Mouse (Mus musculus) liver, embryonic 11.5 days (tissue): ENCODE data around the gene Frs3. TPM values are rescaled to one million over a fixed set of nuclear protein-coding genes. Genes with fewer than 3 reads are reported as not detected.
A peak's percentile ranks its signal among the peaks of the same experiment; 100 is the strongest.

ENCODE experiments used
- ATAC-seq: fragments of 200-750 bp; cut with Nextera tagmentation; replicated peaks from 2 replicates; pipeline ENCODE4 v1.8.0; 2017; ENCODE audit warnings: moderate number of reproducible peaks, mild to moderate bottlenecking, moderate TSS enrichment, moderate library complexity; ENCODE audit not compliant: low FRiP score
- DNase-seq: peaks from one replicate; pipeline ENCODE4 v3.0.0-alpha.2; 2017; ENCODE audit warnings: low spot score
- H3K27ac ChIP-seq: fragments of 300-500 bp; sonication (generic); 2 replicates; pipeline ENCODE4 v1.5.1; 2014; ENCODE audit warnings: mild to moderate bottlenecking, low read depth, low read length, control low read depth
- H3K27me3 ChIP-seq: fragments of 300-500 bp; sonication (generic); replicated peaks from 2 replicates; pipeline ENCODE4 v1.6.1; 2014; ENCODE audit warnings: low read length, mixed read lengths; ENCODE audit not compliant: control insufficient read depth, insufficient read depth
- H3K36me3 ChIP-seq: fragments of 300-500 bp; sonication (generic); 2 replicates; pipeline ENCODE4 v1.6.1; 2014; ENCODE audit warnings: mild to moderate bottlenecking, low read length, moderate library complexity, mixed read lengths; ENCODE audit not compliant: control insufficient read depth, insufficient read depth
- H3K4me1 ChIP-seq: fragments of 300-500 bp; sonication (generic); replicated peaks from 2 replicates; pipeline ENCODE4 v1.6.1; 2014; ENCODE audit warnings: low read length, mixed read lengths; ENCODE audit not compliant: control insufficient read depth, insufficient read depth
- H3K4me2 ChIP-seq: fragments of 300-500 bp; sonication (generic); 2 replicates; pipeline ENCODE4 v1.6.1; 2014; ENCODE audit warnings: mild to moderate bottlenecking, control low read depth, moderate library complexity
- H3K4me3 ChIP-seq: fragments of 300-500 bp; sonication (generic); 2 replicates; pipeline ENCODE4 v1.5.1; 2014; ENCODE audit warnings: low read depth, low read length, control low read depth
- H3K9ac ChIP-seq: fragments of 300-500 bp; sonication (generic); 2 replicates; pipeline ENCODE4 v1.6.1; 2014; ENCODE audit warnings: low read depth, low read length, control low read depth
- H3K9me3 ChIP-seq: fragments of 300-500 bp; sonication (generic); 2 replicates; pipeline ENCODE4 v1.6.1; 2016; ENCODE audit warnings: low read length, inconsistent platforms, mixed read lengths; ENCODE audit not compliant: control insufficient read depth
- WGBS: fragments of 180-500 bp; shearing (Covaris S2); extraction: QIAGEN DNeasy Blood & Tissue Kit; methylation state at CpG from one replicate; pipeline ENCODE4 v1.1.7; 2014; 5-methylcytosine and 5-hydroxymethylcytosine counted together
- polyA plus RNA-seq: library from polyadenylated mRNA; unstranded; fragments of >200 nt; fragmentation: Nextera tagmentation; extraction: Ambion mirVana; gene quantifications from 2 replicates; pipeline ENCODE4 v1.2.1, GENCODE M21; 2014

Gene Frs3
- polyA plus RNA-seq, 1 experiment from 2014 or later = 3.5 TPM

DNA sequence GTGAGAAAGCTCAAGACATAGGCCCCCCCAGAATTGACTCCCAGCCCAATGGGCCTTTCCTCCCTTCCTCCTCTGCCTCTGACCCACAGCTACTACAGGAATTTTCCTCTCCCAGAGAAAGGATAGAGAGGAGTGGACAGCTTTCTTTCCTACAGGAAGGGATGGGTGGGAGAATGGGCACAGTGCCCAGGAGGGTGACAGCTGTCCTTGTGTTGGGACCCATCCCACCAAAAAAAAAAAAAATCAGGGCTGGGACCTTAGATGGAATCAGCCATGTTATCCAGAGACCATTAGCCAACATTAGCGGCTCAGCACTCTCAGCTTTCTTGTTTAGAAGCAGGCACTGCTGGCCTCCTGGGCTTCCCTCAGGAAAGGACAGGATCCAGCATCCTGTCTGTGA is 17.4 kb downstream of the Frs3 start:
- H3K4me2 ChIP-seq = no peak overlapping the region
- H3K36me3 ChIP-seq = no peaks in the 10 kb centered on the region; the same call in 1 of the 2 replicates
- H3K4me1 ChIP-seq = peaks cover 7% of the 10 kb centered on the region; the same call in 1 of the 2 replicates
- ATAC-seq (no peak), DNase-seq (no peak)
- H3K27ac ChIP-seq = no peak overlapping the region
- peaks cover 51% of the 10 kb centered on the region for H3K27me3 ChIP-seq
- H3K4me3 ChIP-seq = no peak overlapping the region
- H3K9me3 ChIP-seq = no peaks in the 10 kb centered on the region
- no peak overlapping the region for H3K9ac ChIP-seq
- WGBS = 47% methylated on average over 1 of the region's 1 CpGs

DNA sequence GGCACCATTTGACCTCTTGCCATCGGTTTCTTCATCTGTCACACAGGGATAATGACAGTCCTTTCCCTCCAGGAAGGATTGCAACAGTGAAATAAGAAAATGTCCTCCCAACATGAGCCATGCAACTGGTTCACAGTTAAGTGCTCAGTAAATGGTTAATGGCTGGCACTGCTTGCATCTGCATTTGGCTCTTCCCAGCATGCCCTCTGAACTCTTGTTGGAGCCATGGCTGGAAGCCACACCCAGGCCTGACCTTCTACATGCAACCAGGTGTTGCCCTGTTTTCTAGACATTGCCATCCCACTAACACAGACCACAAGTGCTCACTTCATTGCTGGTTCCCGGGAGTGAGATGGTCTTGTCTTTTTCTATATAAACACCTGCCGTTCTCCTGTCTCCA is 19.1 kb downstream of the Frs3 start:
- no peak overlapping the region for H3K4me3 ChIP-seq
- no peak overlapping the region for H3K9ac ChIP-seq
- no peak overlapping the region for H3K4me2 ChIP-seq
- WGBS = 74% methylated on average over 3 of the region's 3 CpGs
- no peak for ATAC-seq
- H3K36me3 ChIP-seq = no peaks in the 10 kb centered on the region
- H3K27me3 ChIP-seq = peaks cover 35% of the 10 kb centered on the region
- no peak overlapping the region for H3K27ac ChIP-seq
- H3K9me3 ChIP-seq = no peaks in the 10 kb centered on the region
- peaks cover 5% of the 10 kb centered on the region; the same call in 1 of the 2 replicates for H3K4me1 ChIP-seq
- no peak for DNase-seq

DNA sequence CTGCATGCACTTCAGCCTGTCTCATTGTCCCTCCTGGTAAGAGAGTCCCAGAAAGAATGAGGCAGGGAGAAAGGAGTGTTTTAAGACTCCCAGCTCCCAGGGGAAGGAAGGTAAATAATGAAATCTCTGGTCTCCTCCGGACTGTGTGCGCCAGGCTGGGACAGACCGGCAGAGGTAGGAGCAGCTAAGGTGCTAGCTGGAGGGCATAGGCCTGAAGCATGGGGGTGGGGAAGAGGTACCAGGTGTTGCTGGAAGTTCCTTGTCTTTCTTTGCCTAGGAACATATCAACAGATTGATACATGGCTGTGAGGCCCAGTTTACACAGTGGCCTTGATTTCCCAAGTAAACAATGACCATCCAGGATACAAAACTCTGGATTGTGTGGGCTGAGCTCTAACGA is 20.1 kb downstream of the Frs3 start:
- H3K9me3 ChIP-seq = no peaks in the 10 kb centered on the region
- no peak for ATAC-seq
- peaks cover 25% of the 10 kb centered on the region for H3K27me3 ChIP-seq
- DNase-seq = no peak
- no peak overlapping the region for H3K4me3 ChIP-seq
- no peak overlapping the region for H3K27ac ChIP-seq
- H3K4me1 ChIP-seq = no peaks in the 10 kb centered on the region
- no peak overlapping the region for H3K4me2 ChIP-seq
- 73% methylated on average over 4 of the region's 4 CpGs for WGBS
- no peaks in the 10 kb centered on the region for H3K36me3 ChIP-seq
- no peak overlapping the region for H3K9ac ChIP-seq

DNA sequence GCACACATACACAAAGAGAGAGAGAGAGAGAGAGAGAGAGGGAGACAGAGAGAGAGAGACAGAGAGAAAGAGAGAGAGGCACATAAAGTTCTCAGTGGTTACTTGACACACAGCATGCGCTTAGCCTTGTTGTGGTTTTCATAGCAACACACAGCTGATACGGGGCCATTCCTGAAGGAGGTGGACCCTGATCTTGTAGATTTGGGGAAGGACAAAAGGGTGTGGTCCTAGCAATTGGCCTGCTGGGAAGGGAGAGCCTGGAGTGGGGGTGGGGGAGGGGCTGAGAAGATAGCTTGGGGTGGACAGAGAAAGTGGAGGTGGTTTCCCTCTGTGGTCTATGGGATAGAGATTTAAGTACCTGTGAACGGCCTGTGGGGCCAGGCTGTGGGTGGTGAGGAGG is 21.2 kb downstream of the Frs3 start:
- ATAC-seq = no peak

GRCm38 (mm10) chr17:47711883-47712282 is 23.1 kb downstream of the Frs3 start:
- no peaks in the 10 kb centered on the region for H3K9me3 ChIP-seq
- peak overlapping the region; percentile 30; the same call in 1 of the 2 replicates for H3K27ac ChIP-seq
- no peak overlapping the region for H3K4me2 ChIP-seq
- no peaks in the 10 kb centered on the region for H3K4me1 ChIP-seq
- no peak overlapping the region for H3K4me3 ChIP-seq
- peaks cover 8% of the 10 kb centered on the region for H3K27me3 ChIP-seq
- ATAC-seq (0 out of 2 replicates have a peak, but pooled peaks have one; percentile 36), DNase-seq (no peak)
- H3K36me3 ChIP-seq = no peaks in the 10 kb centered on the region
- H3K9ac ChIP-seq = no peak overlapping the region
- 37% methylated on average over 6 of the region's 6 CpGs for WGBS

More for the DNA sequence above, 21.2 kb downstream of the Frs3 start:
- no peak overlapping the region for H3K4me3 ChIP-seq
- H3K4me1 ChIP-seq = no peaks in the 10 kb centered on the region
- no peak overlapping the region for H3K27ac ChIP-seq
- no peak overlapping the region for H3K9ac ChIP-seq
- H3K4me2 ChIP-seq = no peak overlapping the region
- 40% methylated on average over 3 of the region's 3 CpGs for WGBS
- no peak for DNase-seq
- peaks cover 16% of the 10 kb centered on the region for H3K27me3 ChIP-seq
- H3K36me3 ChIP-seq = no peaks in the 10 kb centered on the region
- no peaks in the 10 kb centered on the region for H3K9me3 ChIP-seq

DNA sequence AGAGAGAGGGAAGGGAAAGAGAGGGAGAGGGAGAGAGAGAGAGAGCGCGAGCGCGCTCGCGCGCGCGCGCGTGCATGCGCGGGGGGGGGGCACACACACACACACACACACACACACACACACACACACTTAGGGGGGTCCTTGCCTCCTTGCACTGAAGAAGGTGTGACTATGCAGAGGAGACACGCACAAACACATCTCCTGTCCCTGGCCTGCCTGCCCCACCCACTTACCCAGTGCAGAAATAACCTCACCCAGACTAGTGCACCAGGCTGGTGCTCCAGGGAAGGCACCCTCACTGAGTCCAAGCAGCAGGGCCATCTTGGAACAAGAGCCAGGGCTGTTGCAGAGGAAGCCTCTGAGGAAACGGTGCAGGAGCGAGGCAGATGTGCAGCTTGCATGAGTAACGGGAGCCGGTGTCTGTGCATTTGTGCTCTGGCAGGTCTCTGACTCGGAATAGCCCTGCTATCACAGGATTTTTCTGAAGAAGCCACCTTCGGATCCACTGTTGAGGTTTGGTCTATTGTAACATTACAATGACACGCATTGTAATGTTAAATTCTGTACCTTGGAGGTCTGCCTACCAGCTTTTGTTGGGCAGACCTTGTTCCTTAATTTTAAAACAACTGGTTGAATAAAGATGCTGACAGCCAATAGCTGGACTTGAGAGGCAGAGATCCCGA is 24.2 kb downstream of the Frs3 start:
- WGBS = 52% methylated on average over 22 of the region's 22 CpGs
- Histone ChIP-seq H3K4me3 (no peak overlapping the region), H3K4me1 (no peaks in the 10 kb centered on the region), H3K27ac (no peak overlapping the region), H3K36me3 (no peaks in the 10 kb centered on the region), H3K9me3 (no peaks in the 10 kb centered on the region), H3K9ac (no peak overlapping the region), H3K4me2 (no peak overlapping the region), H3K27me3 (peaks cover 2% of the 10 kb centered on the region; the same call in 1 of the 2 replicates)
- no peak for ATAC-seq
- DNase-seq = no peak

DNA sequence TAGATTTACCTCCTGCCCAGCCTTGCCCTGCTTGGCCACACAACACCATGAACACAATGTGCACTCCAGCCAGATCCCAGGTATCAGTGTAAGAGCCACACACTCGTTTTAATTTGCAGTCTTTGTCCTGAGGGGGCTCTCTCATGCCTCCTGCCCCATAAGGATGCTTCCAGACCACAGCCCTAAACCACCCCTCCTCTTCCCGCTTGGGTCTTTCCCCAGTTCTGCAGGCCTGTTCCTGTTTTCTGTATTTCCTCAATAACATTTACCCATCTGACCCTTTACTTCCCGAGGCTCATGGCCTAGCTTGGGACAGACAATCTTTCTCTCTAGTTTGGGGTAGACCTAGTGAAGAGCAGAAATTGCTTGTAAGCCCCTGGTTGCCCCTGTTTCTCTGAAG is 26.2 kb downstream of the Frs3 start:
- Histone ChIP-seq H3K4me1 (no peaks in the 10 kb centered on the region), H3K4me2 (no peak overlapping the region), H3K27ac (no peak overlapping the region), H3K4me3 (no peak overlapping the region), H3K36me3 (no peaks in the 10 kb centered on the region), H3K9ac (no peak overlapping the region), H3K9me3 (no peaks in the 10 kb centered on the region), H3K27me3 (no peaks in the 10 kb centered on the region; the same call in 1 of the 2 replicates)
- WGBS = 36% methylated on average over 3 of the region's 3 CpGs
- ATAC-seq (no peak), DNase-seq (no peak)

GRCm38 (mm10) chr17:47721183-47721582 is 32.4 kb downstream of the Frs3 start:
- no peak overlapping the region for H3K9ac ChIP-seq
- no peak overlapping the region for H3K4me3 ChIP-seq
- no peaks in the 10 kb centered on the region for H3K36me3 ChIP-seq
- WGBS = 52% methylated on average over 4 of the region's 4 CpGs
- no peak overlapping the region for H3K27ac ChIP-seq
- 0 out of 2 replicates have a peak, but pooled peaks cover 3% of the 10 kb centered on the region for H3K27me3 ChIP-seq
- DNase-seq (no peak), ATAC-seq (no peak)
- H3K9me3 ChIP-seq = no peaks in the 10 kb centered on the region
- no peak overlapping the region for H3K4me2 ChIP-seq
- H3K4me1 ChIP-seq = no peaks in the 10 kb centered on the region

DNA sequence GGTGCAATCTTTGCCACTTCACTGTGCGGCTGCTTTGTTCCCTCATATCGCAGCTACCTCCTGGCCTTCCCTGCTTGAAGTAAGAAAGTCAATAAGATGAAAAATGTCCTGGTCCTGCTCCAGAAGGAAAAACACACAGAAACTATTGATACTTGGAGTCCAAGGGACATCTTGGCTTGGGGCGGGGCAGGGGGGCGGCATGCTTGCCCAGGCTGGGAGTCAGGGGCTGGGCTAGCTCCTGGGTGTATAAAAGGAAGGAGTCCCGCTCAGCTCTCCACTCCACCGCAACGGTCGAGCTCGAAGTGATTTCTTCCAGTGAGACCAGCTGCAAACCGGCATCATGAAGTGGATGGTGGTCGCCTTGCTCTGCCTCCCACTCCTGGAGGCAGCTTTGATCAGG is 37.7 kb downstream of the Frs3 start, which contains the start of gene Pgc:
Pgc (plus strand) TSS at position 277 of the 400 bp plus-strand sequence.
- H3K4me1 ChIP-seq = no peaks in the 10 kb centered on the region
- no peak within 1 kb of the TSS for H3K27ac ChIP-seq
- H3K4me2 ChIP-seq = no peak within 1 kb of the TSS
- 0 out of 2 replicates have a peak, but pooled peaks cover 3% of the 10 kb centered on the region for H3K27me3 ChIP-seq
- no peak within 1 kb of the TSS for H3K9ac ChIP-seq
- no peak within 1 kb of the TSS for H3K4me3 ChIP-seq
- no peaks in the 10 kb centered on the region for H3K36me3 ChIP-seq
- DNase-seq = no peak
- no peaks in the 10 kb centered on the region for H3K9me3 ChIP-seq
- 69% methylated on average over 11 of the region's 11 CpGs for WGBS
- ATAC-seq = no peak
